In genomic region chr12:16351751-16352150, GRCm38 (mm10) we compare ENCODE assay signal across 16 mouse cellular contexts.
"Had no signal": no experiment of that assay in that cellular context is flagged by ENCODE, and none has a peak within 500 bp of the region (broad histone marks: within the 10 kb centered on the region; RNA-seq: fewer than 3 reads in every experiment).

No protein-coding gene starts in this region.

- H3K4me3 ChIP-seq: midbrain, embryonic 10.5 days; midbrain, embryonic 12.5 days; myocyte; neural tube, embryonic 13.5 days; neural tube, embryonic 15.5 days had no signal

- H3K9me3 ChIP-seq: midbrain, embryonic 10.5 days; midbrain, embryonic 12.5 days; neural tube, embryonic 13.5 days; neural tube, embryonic 15.5 days had no signal

- H3K4me2 ChIP-seq: lung, embryonic 14.5 days; midbrain, embryonic 12.5 days; neural tube, embryonic 13.5 days; neural tube, embryonic 15.5 days had no signal

- ATAC-seq: midbrain, embryonic 16.5 days had no signal

- H3K4me1 ChIP-seq: midbrain, embryonic 10.5 days; midbrain, embryonic 12.5 days; neural tube, embryonic 13.5 days; neural tube, embryonic 15.5 days had no signal

- H3K9ac ChIP-seq: liver, embryonic 14.5 days; lung, embryonic 14.5 days; midbrain, embryonic 12.5 days; neural tube, embryonic 13.5 days; neural tube, embryonic 15.5 days had no signal

- H3K36me3 ChIP-seq: midbrain, embryonic 10.5 days; midbrain, embryonic 12.5 days; neural tube, embryonic 13.5 days; neural tube, embryonic 15.5 days had no signal

- H3K27me3 ChIP-seq: midbrain, embryonic 12.5 days; neural tube, embryonic 13.5 days; neural tube, embryonic 15.5 days had no signal

- DNase-seq: lung, adult 18-20 months; lung, embryonic 14.5 days; lung, postnatal 10 days; lung, postnatal 4 days; midbrain, embryonic 14.5 days; right cerebral cortex, postnatal 14 days; thymus, adult 18-20 months; thymus, postnatal 14 days; thymus, postnatal 36 days had no signal

- H3K27ac ChIP-seq: liver, embryonic 14.5 days; midbrain, embryonic 10.5 days; midbrain, embryonic 12.5 days; neural tube, embryonic 13.5 days; neural tube, embryonic 15.5 days had no signal
